Mouse (Mus musculus): ENCODE results near the gene Prrt1.

DNA sequence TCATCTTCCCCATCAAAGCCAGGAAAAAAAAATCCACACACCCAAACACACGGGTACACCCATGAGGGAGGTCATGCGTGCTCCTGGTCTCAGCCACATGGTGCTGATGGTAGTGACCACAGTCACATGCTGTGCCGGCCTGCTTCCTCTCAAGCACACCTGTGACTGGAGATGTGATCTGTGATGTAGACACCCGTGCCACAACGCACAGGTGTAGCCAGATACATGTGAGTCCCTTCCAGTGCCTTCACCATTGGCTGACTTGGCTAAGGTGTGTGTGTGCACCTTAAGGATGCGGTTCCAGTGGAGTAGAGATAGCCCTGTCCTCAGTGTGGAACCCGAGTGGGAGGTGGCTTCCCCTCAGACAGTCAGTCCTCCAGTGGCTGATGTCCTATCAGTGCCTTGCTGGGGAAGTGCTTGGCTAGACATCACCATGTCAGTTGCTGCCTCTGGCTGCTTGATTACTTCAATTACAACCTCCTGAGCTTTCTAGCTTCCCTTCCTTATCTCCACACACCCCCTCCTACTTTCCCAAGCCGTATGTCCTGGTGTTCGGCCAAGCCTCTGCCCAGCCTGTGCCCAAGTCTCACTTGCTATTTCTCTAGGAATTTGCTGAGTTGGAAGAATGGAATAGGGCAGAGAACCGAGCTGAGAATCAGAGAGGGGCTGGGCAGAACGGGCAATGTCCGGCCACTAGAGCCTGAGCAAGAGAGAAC is 30.0 kb downstream of the Prrt1 start:
- TF ChIP-seq EP300 (IDR thresholded peaks at IDR 0.05; ENCODE audit: low read length), result no peak
- TF ChIP-seq ZC3H11A (IDR thresholded peaks at IDR 0.05; ENCODE audit: low read depth, low read length), result no peak
- TF ChIP-seq CTCF (conservative IDR thresholded peaks at IDR 0.05 in 1 of 2, IDR thresholded peaks at IDR 0.05 in 1 of 2; ENCODE audit: low read depth in 2 of 2, low read length in 2 of 2), result no peak
- TF ChIP-seq BHLHE40 (IDR thresholded peaks at IDR 0.05; ENCODE audit: low read depth, low read length), result 0 out of 2 replicates have a peak, but pooled peaks have one; percentile 13
- no peak for TF ChIP-seq ETS1 (conservative IDR thresholded peaks at IDR 0.05; ENCODE audit: low read depth, low read length)
- TF ChIP-seq MXI1 (IDR thresholded peaks at IDR 0.05; ENCODE audit: low read depth, low read length), result no peak
- TF ChIP-seq POLR2AphosphoS2 (IDR thresholded peaks at IDR 0.05; ENCODE audit: low read depth, low read length), result no peak
- no peak for TF ChIP-seq NRF1 (IDR thresholded peaks at IDR 0.05; ENCODE audit: low read depth, low read length)
- TF ChIP-seq SMC3 (IDR thresholded peaks at IDR 0.05; ENCODE audit: low read depth, low read length), result no peak
- no peak for TF ChIP-seq MAZ (IDR thresholded peaks at IDR 0.05; ENCODE audit: low read depth, low read length)
- no peak for TF ChIP-seq CHD2 (IDR thresholded peaks at IDR 0.05; ENCODE audit: low read length)
- no peak for TF ChIP-seq NELFE (IDR thresholded peaks at IDR 0.05; ENCODE audit: low read depth, low read length)
- no peak for TF ChIP-seq ELF1 (IDR thresholded peaks at IDR 0.05; ENCODE audit: low read depth, low read length)
